Mouse (Mus musculus): ENCODE data around the gene Cxcr5.
A peak's percentile ranks its signal among the peaks of the same experiment; 100 is the strongest.

Cxcr5 gene

GRCm38 (mm10) chr9:44508721-44509486 lies 52.8 kb downstream of the Cxcr5 start:
- peak in 1 of 2 experiments; percentile 26 for DNase-seq

GRCm38 (mm10) chr9:44508124-44508619 lies 53.5 kb downstream of the Cxcr5 start:
- DNase-seq, result peak in 1 of 2 experiments; percentile 8

GRCm38 (mm10) chr9:44507345-44507744 lies 54.3 kb downstream of the Cxcr5 start:
- DNase-seq, result no peak

- no peak for DNase-seq
These were observed 55.1 kb downstream of the Cxcr5 start for GRCm38 (mm10) chr9:44506566-44506965.

- no peak for DNase-seq
These were observed 55.7 kb downstream of the Cxcr5 start for GRCm38 (mm10) chr9:44505824-44506467.

GRCm38 (mm10) chr9:44504893-44505823 lies 56.5 kb downstream of the Cxcr5 start:
- DNase-seq, result no peak

- DNase-seq, result peak; percentile 68 to 87
These were observed 59.7 kb downstream of the Cxcr5 start for GRCm38 (mm10) chr9:44502006-44502405.

- no peak for DNase-seq
These were observed 60.3 kb downstream of the Cxcr5 start for GRCm38 (mm10) chr9:44501206-44501879.

GRCm38 (mm10) chr9:44500638-44501175 lies 61.0 kb downstream of the Cxcr5 start:
- no peak for DNase-seq

GRCm38 (mm10) chr9:44500163-44500533 lies 61.5 kb downstream of the Cxcr5 start:
- no peak for DNase-seq

GRCm38 (mm10) chr9:44499356-44500162 lies 62.1 kb downstream of the Cxcr5 start:
- DNase-seq, result peak in 1 of 2 experiments; percentile 5

- DNase-seq, result peak; percentile 51 to 62
These were observed 63.0 kb downstream of the Cxcr5 start for GRCm38 (mm10) chr9:44498421-44499355.

GRCm38 (mm10) chr9:44497624-44498377 lies 63.9 kb downstream of the Cxcr5 start:
- DNase-seq, result peak in 1 of 2 experiments; percentile 34

GRCm38 (mm10) chr9:44496803-44497461 lies 64.7 kb downstream of the Cxcr5 start:
- no peak for DNase-seq

- no peak for DNase-seq
These were observed 65.8 kb downstream of the Cxcr5 start for GRCm38 (mm10) chr9:44495810-44496344.

GRCm38 (mm10) chr9:44494863-44495809 lies 66.5 kb downstream of the Cxcr5 start:
- peak in 1 of 2 experiments; percentile 45 for DNase-seq

- DNase-seq, result peak; percentile 68 to 73
These were observed 67.3 kb downstream of the Cxcr5 start for GRCm38 (mm10) chr9:44494261-44494862.

All from spleen, adult 18-20 months (tissue).